Mouse (Mus musculus) forebrain, postnatal 0 days (tissue): ENCODE data around the gene Myb. TPM values are rescaled to one million over a fixed set of nuclear protein-coding genes. Genes with fewer than 3 reads are reported as not detected.
A peak's percentile ranks its signal among the peaks of the same experiment; 100 is the strongest.

Source experiments
- ATAC-seq: fragments of 200-750 bp; cut with Nextera tagmentation; 2 replicates; pipeline ENCODE4 v1.8.0; 2017; ENCODE audit warnings: mild to moderate bottlenecking, moderate library complexity
- DNase-seq: peaks from one replicate; pipeline ENCODE4 v3.0.0-alpha.2; 2015
- H3K27ac ChIP-seq: fragments of 300-500 bp; sonication (generic); 2 replicates; pipeline ENCODE4 v1.5.1; 2014; ENCODE audit warnings: low read depth, mild to moderate bottlenecking, antibody characterized with exemption, low read length, moderate library complexity, mixed read lengths
- H3K27me3 ChIP-seq: fragments of 300-500 bp; sonication (generic); 2 replicates; pipeline ENCODE4 v1.6.1; 2014; ENCODE audit warnings: mild to moderate bottlenecking, low read length, mixed read lengths; ENCODE audit not compliant: insufficient read depth
- H3K36me3 ChIP-seq: fragments of 300-500 bp; sonication (generic); 2 replicates; pipeline ENCODE4 v1.6.1; 2014; ENCODE audit warnings: mild to moderate bottlenecking, moderate library complexity; ENCODE audit not compliant: insufficient read depth
- H3K4me1 ChIP-seq: fragments of 300-500 bp; sonication (generic); 2 replicates; pipeline ENCODE4 v1.6.1; 2014; ENCODE audit warnings: antibody characterized with exemption; ENCODE audit not compliant: insufficient read depth
- H3K4me2 ChIP-seq: fragments of 300-500 bp; sonication (generic); 2 replicates; pipeline ENCODE4 v1.6.1; 2014; ENCODE audit warnings: low read depth, mild to moderate bottlenecking, moderate library complexity
- H3K4me3 ChIP-seq: fragments of 300-500 bp; sonication (generic); 2 replicates; pipeline ENCODE4 v1.5.1; 2014; ENCODE audit warnings: low read depth, low read length, mixed read lengths
- H3K9ac ChIP-seq: fragments of 300-500 bp; sonication (generic); 2 replicates; pipeline ENCODE4 v1.6.1; 2014; ENCODE audit warnings: mild to moderate bottlenecking
- H3K9me3 ChIP-seq: fragments of 300-500 bp; sonication (generic); 2 replicates; pipeline ENCODE4 v1.6.1; 2016; ENCODE audit warnings: low read length
- CTCF ChIP-seq: sonication (generic); IDR thresholded peaks from 2 replicates; pipeline ENCODE4 v1.5.1; 2016; ENCODE audit warnings: antibody characterized with exemption, control low read depth, low read depth
- WGBS: fragments of 180-500 bp; shearing (Covaris S2); extraction: QIAGEN DNeasy Blood & Tissue Kit; methylation state at CpG from one replicate; pipeline ENCODE4 v1.1.7; 2014; 5-methylcytosine and 5-hydroxymethylcytosine counted together
- polyA plus RNA-seq: library from polyadenylated mRNA; unstranded; fragments of >200 nt; fragmentation: Nextera tagmentation; extraction: Ambion mirVana; gene quantifications from 2 replicates; pipeline ENCODE4 v1.2.1, GENCODE M21; 2015
- total RNA-seq: library from RNA; depleted of rRNA; stranded (reverse); fragments of >200 nt; gene quantifications from 2 replicates; pipeline ENCODE4 v1.2.3, GENCODE M21; 2014; rRNA removed

The Myb gene
- total and polyA plus RNA-seq, 2 experiments from 2014 or later = 1.8 to 4.1 TPM

- peak; percentile 4 for DNase-seq
- Histone ChIP-seq H3K9me3 (no peaks in the 10 kb centered on the region), H3K9ac (no peak overlapping the region), H3K4me1 (no peaks in the 10 kb centered on the region), H3K27ac (no peak overlapping the region), H3K4me2 (no peak overlapping the region), H3K27me3 (no peaks in the 10 kb centered on the region), H3K36me3 (peaks cover 7% of the 10 kb centered on the region), H3K4me3 (no peak overlapping the region)
- no peak for TF ChIP-seq CTCF
- WGBS = 12% methylated on average over 8 of the region's 8 CpGs
- peak; percentile 32; the same call in 1 of the 2 replicates for ATAC-seq
Measured at GRCm38 (mm10) chr10:21082447-21082846, 78.3 kb downstream of the Myb start.

- H3K9me3 ChIP-seq = no peaks in the 10 kb centered on the region
- H3K4me3 ChIP-seq = no peak overlapping the region
- no peak for ATAC-seq
- no peak for TF ChIP-seq CTCF
- no peaks in the 10 kb centered on the region for H3K4me1 ChIP-seq
- H3K9ac ChIP-seq = no peak overlapping the region
- no peak for DNase-seq
- no peaks in the 10 kb centered on the region for H3K27me3 ChIP-seq
- H3K4me2 ChIP-seq = no peak overlapping the region
- no peak overlapping the region for H3K27ac ChIP-seq
- 83% methylated on average over 14 of the region's 14 CpGs for WGBS
- H3K36me3 ChIP-seq = peaks cover 17% of the 10 kb centered on the region
Measured at GRCm38 (mm10) chr10:21077151-21077719, 83.5 kb downstream of the Myb start.

GRCm38 (mm10) chr10:21076731-21077130 is 84.1 kb downstream of the Myb start:
- no peak overlapping the region for H3K4me3 ChIP-seq
- H3K36me3 ChIP-seq = peaks cover 17% of the 10 kb centered on the region
- H3K27me3 ChIP-seq = no peaks in the 10 kb centered on the region
- H3K4me2 ChIP-seq = no peak overlapping the region
- no peak overlapping the region for H3K9ac ChIP-seq
- 88% methylated on average over 7 of the region's 7 CpGs for WGBS
- H3K9me3 ChIP-seq = no peaks in the 10 kb centered on the region
- no peak for DNase-seq
- no peak overlapping the region for H3K27ac ChIP-seq
- TF ChIP-seq CTCF = no peak
- no peaks in the 10 kb centered on the region for H3K4me1 ChIP-seq
- no peak for ATAC-seq

GRCm38 (mm10) chr10:21076137-21076536 is 84.6 kb downstream of the Myb start:
- no peaks in the 10 kb centered on the region for H3K27me3 ChIP-seq
- TF ChIP-seq CTCF = no peak

More at GRCm38 (mm10) chr10:21076137-21076536, 84.6 kb downstream of the Myb start:
- no peak overlapping the region for H3K27ac ChIP-seq
- ATAC-seq = no peak
- no peak overlapping the region for H3K4me3 ChIP-seq
- H3K9ac ChIP-seq = no peak overlapping the region
- no peaks in the 10 kb centered on the region for H3K4me1 ChIP-seq
- no peak overlapping the region for H3K4me2 ChIP-seq
- peaks cover 17% of the 10 kb centered on the region for H3K36me3 ChIP-seq
- DNase-seq = no peak
- H3K9me3 ChIP-seq = no peaks in the 10 kb centered on the region
- 91% methylated on average over 1 of the region's 1 CpGs for WGBS

Other genes with a start within 250 kb of the Myb start
- 234 and 301 TPM in 2 replicates for gene Ahi1, start 208.4 kb downstream of the Myb start, total RNA-seq
- gene Ahi1, start 208.4 kb downstream of the Myb start, polyA plus RNA-seq = 72.0 and 98.7 TPM in 2 replicates
- gene Hbs1l, start 135.0 kb upstream of the Myb start, total RNA-seq = 98.0 and 108 TPM in 2 replicates
- gene Hbs1l, start 135.0 kb upstream of the Myb start, polyA plus RNA-seq = 73.7 and 81.8 TPM in 2 replicates
- 0.10 TPM in 1 of 2 replicates, not detected in the other for gene Aldh8a1, start 216.3 kb upstream of the Myb start, total RNA-seq
- gene Aldh8a1, start 216.3 kb upstream of the Myb start, polyA plus RNA-seq = not detected in 2 replicates